Comparison of ENCODE assay signal across 24 mouse cellular contexts in the genomic region with DNA sequence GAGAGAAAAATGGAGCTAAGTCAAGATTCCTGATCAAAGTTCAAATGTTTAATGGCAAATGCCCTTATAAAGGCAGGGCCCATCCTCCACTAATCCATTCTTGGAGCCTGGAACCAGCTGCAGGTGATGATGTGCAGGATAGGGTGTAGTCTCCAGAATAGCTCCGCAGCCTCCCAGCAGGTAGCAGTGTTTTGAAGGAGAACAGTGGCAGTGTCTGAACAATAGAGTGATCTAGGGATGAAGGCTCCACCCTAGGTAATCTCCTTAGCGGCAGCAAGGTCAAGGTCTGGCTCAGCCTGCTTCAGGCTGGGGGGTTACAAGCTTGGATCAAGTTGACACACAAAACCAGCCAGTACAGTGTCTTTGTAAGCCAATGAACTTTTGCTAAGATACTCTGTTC.
"Had no signal": no experiment of that assay in that cellular context is flagged by ENCODE, and none has a peak within 500 bp of the region (broad histone marks: within the 10 kb centered on the region; RNA-seq: fewer than 3 reads in every experiment).

No protein-coding gene starts in this region.

- H3K27me3 ChIP-seq: heart, embryonic 12.5 days; hindbrain, embryonic 13.5 days; hindbrain, embryonic 15.5 days; kidney, embryonic 15.5 days; limb, embryonic 13.5 days; limb, embryonic 15.5 days; liver, embryonic 12.5 days had no signal

- DNase-seq: gastrocnemius, adult 2 months; gastrocnemius, postnatal 10 days; gastrocnemius, postnatal 25 days; heart, adult 18-20 months; heart, postnatal 10 days; kidney, adult 11 months; kidney, adult 2 months; kidney, adult 9 months; kidney, postnatal 14 days; kidney, postnatal 36 days; layer of hippocampus, adult 9-11 months; layer of hippocampus, postnatal 36 days; left cerebral cortex, postnatal 4 days had no signal

- H3K4me3 ChIP-seq: gastrocnemius, adult 2 months; heart, embryonic 10.5 days; heart, embryonic 12.5 days; hindbrain, embryonic 13.5 days; hindbrain, embryonic 15.5 days; kidney, embryonic 15.5 days; limb, embryonic 13.5 days; limb, embryonic 15.5 days; liver, embryonic 12.5 days had no signal

- H3K36me3 ChIP-seq: heart, embryonic 10.5 days; heart, embryonic 12.5 days; hindbrain, embryonic 13.5 days; hindbrain, embryonic 15.5 days; kidney, embryonic 15.5 days; limb, embryonic 13.5 days; limb, embryonic 15.5 days; liver, embryonic 12.5 days had no signal

- H3K9ac ChIP-seq: heart, embryonic 12.5 days; hindbrain, embryonic 13.5 days; hindbrain, embryonic 15.5 days; kidney, embryonic 15.5 days; limb, embryonic 13.5 days; limb, embryonic 15.5 days; liver, embryonic 12.5 days; liver, embryonic 14.5 days had no signal

- ATAC-seq: hindbrain, postnatal 0 days; liver, embryonic 12.5 days had no signal

- H3K4me1 ChIP-seq: heart, embryonic 10.5 days; heart, embryonic 12.5 days; hindbrain, embryonic 13.5 days; hindbrain, embryonic 15.5 days; kidney, embryonic 15.5 days; limb, embryonic 13.5 days; limb, embryonic 15.5 days; liver, embryonic 12.5 days had no signal

- H3K4me2 ChIP-seq: heart, embryonic 12.5 days; hindbrain, embryonic 13.5 days; hindbrain, embryonic 15.5 days; kidney, embryonic 15.5 days; limb, embryonic 13.5 days; limb, embryonic 15.5 days; liver, embryonic 12.5 days had no signal

- H3K9me3 ChIP-seq: heart, embryonic 10.5 days; heart, embryonic 12.5 days; hindbrain, embryonic 13.5 days; hindbrain, embryonic 15.5 days; kidney, embryonic 15.5 days; limb, embryonic 13.5 days; limb, embryonic 15.5 days; liver, embryonic 12.5 days had no signal

- H3K27ac ChIP-seq: gastrocnemius, adult 2 months; heart, embryonic 10.5 days; hindbrain, embryonic 13.5 days; hindbrain, embryonic 15.5 days; hindbrain, postnatal 0 days; kidney, embryonic 15.5 days; kidney, postnatal 0 days; limb, embryonic 13.5 days; limb, embryonic 15.5 days; liver, embryonic 12.5 days; liver, embryonic 14.5 days had no signal
